Mouse (Mus musculus) ES-Bruce4 (cell line): Measurements from ENCODE around the gene Slc27a3. TPM values are rescaled to one million over a fixed set of nuclear protein-coding genes. Genes with fewer than 3 reads are reported as not detected.

ENCODE experiments used
- H3K27ac ChIP-seq: 2 replicates; pipeline ENCODE4 v1.5.1; 2012; ENCODE audit warnings: low read length, inconsistent platforms; ENCODE audit not compliant: insufficient read depth
- H3K27me3 ChIP-seq: 2 replicates; pipeline ENCODE4 v1.6.1; 2012; ENCODE audit warnings: mild to moderate bottlenecking, low read length, inconsistent platforms; ENCODE audit not compliant: control insufficient read depth, poor library complexity, insufficient read depth, severe bottlenecking
- H3K36me3 ChIP-seq: 2 replicates; pipeline ENCODE4 v1.6.1; 2012; ENCODE audit warnings: inconsistent platforms, mild to moderate bottlenecking, low read length, moderate library complexity; ENCODE audit not compliant: control insufficient read depth, poor library complexity, insufficient read depth, severe bottlenecking
- H3K4me1 ChIP-seq: one replicate; pipeline ENCODE4 v1.8.1; 2011; ENCODE audit warnings: low read length; ENCODE audit not compliant: control insufficient read depth, insufficient read depth
- H3K4me3 ChIP-seq: 2 replicates; pipeline ENCODE4 v1.5.1; 2011; ENCODE audit warnings: low read depth, mild to moderate bottlenecking, low read length
- H3K9ac ChIP-seq: 2 replicates; pipeline ENCODE4 v1.6.1; 2012; ENCODE audit warnings: low read depth, mild to moderate bottlenecking, inconsistent platforms; ENCODE audit not compliant: poor library complexity, severe bottlenecking
- H3K9me3 ChIP-seq: replicated peaks from 2 replicates; pipeline ENCODE4 v1.6.1; 2012; ENCODE audit warnings: mild to moderate bottlenecking, low read length, inconsistent platforms; ENCODE audit not compliant: control insufficient read depth, poor library complexity, insufficient read depth, severe bottlenecking
- CTCF ChIP-seq: IDR thresholded peaks from one replicate; pipeline ENCODE4 v1.8.1; 2011; ENCODE audit warnings: low read depth, low read length
- EP300 ChIP-seq: IDR thresholded peaks from 2 replicates; pipeline ENCODE4 v1.6.1; 2011; ENCODE audit warnings: low read depth, low read length; ENCODE audit not compliant: insufficient read depth
- POLR2A ChIP-seq: IDR thresholded peaks from one replicate; pipeline ENCODE4 v1.8.1; 2011; ENCODE audit warnings: low read length; ENCODE audit not compliant: insufficient read depth
- polyA plus RNA-seq: library from polyadenylated mRNA; stranded (reverse); fragments of >200 nt; gene quantifications from 2 replicates; pipeline ENCODE4 v1.2.4, GENCODE M21; 2011; ENCODE audit warnings: low read depth; ENCODE audit not compliant: missing spikeins, insufficient read depth, insufficient read length

Gene Slc27a3
- polyA plus RNA-seq, 1 experiment: 12.5 TPM

- no peaks in the 10 kb centered on the region for H3K27me3 ChIP-seq
- no peaks in the 10 kb centered on the region for H3K4me1 ChIP-seq
- no peak overlapping the region for H3K4me3 ChIP-seq
- no peak for TF ChIP-seq EP300
- TF ChIP-seq CTCF: no peak
- no peak for TF ChIP-seq POLR2A
- H3K9me3 ChIP-seq: no peaks in the 10 kb centered on the region
- H3K9ac ChIP-seq: no peak overlapping the region
- no peaks in the 10 kb centered on the region for H3K36me3 ChIP-seq
- H3K27ac ChIP-seq: no peak overlapping the region
Measured at GRCm38 (mm10) chr3:90372817-90373216, 16.9 kb downstream of the Slc27a3 start.

GRCm38 (mm10) chr3:90371857-90372256, 17.9 kb downstream of the Slc27a3 start:
- no peak overlapping the region for H3K4me3 ChIP-seq
- no peaks in the 10 kb centered on the region for H3K36me3 ChIP-seq
- H3K9ac ChIP-seq: no peak overlapping the region
- H3K27ac ChIP-seq: no peak overlapping the region
- no peaks in the 10 kb centered on the region for H3K9me3 ChIP-seq
- H3K27me3 ChIP-seq: no peaks in the 10 kb centered on the region
- H3K4me1 ChIP-seq: no peaks in the 10 kb centered on the region
- TF ChIP-seq CTCF (no peak), EP300 (no peak), POLR2A (no peak)

- TF ChIP-seq POLR2A: no peak
- TF ChIP-seq EP300: no peak
- TF ChIP-seq CTCF: no peak
- Histone ChIP-seq H3K4me3 (no peak overlapping the region), H3K36me3 (no peaks in the 10 kb centered on the region), H3K27ac (no peak overlapping the region), H3K9me3 (no peaks in the 10 kb centered on the region), H3K4me1 (no peaks in the 10 kb centered on the region), H3K27me3 (no peaks in the 10 kb centered on the region), H3K9ac (no peak overlapping the region)
Measured at GRCm38 (mm10) chr3:90369041-90369440, 20.7 kb downstream of the Slc27a3 start.

GRCm38 (mm10) chr3:90367001-90367632, 22.6 kb downstream of the Slc27a3 start:
- H3K27me3 ChIP-seq: no peaks in the 10 kb centered on the region
- TF ChIP-seq EP300 (no peak), CTCF (no peak), POLR2A (no peak)
- no peaks in the 10 kb centered on the region for H3K36me3 ChIP-seq
- no peaks in the 10 kb centered on the region for H3K4me1 ChIP-seq
- no peak overlapping the region for H3K27ac ChIP-seq
- no peak overlapping the region for H3K4me3 ChIP-seq
- no peak overlapping the region for H3K9ac ChIP-seq
- H3K9me3 ChIP-seq: no peaks in the 10 kb centered on the region

GRCm38 (mm10) chr3:90362346-90362745, 27.4 kb downstream of the Slc27a3 start:
- Histone ChIP-seq H3K4me1 (no peaks in the 10 kb centered on the region), H3K36me3 (peaks cover 19% of the 10 kb centered on the region), H3K9me3 (no peaks in the 10 kb centered on the region), H3K27ac (no peak overlapping the region), H3K27me3 (no peaks in the 10 kb centered on the region), H3K9ac (no peak overlapping the region), H3K4me3 (no peak overlapping the region)
- TF ChIP-seq CTCF: no peak
- TF ChIP-seq POLR2A: no peak
- no peak for TF ChIP-seq EP300

- Histone ChIP-seq H3K27ac (no peak overlapping the region), H3K27me3 (no peaks in the 10 kb centered on the region), H3K9me3 (no peaks in the 10 kb centered on the region), H3K9ac (no peak overlapping the region), H3K36me3 (peaks cover 27% of the 10 kb centered on the region), H3K4me1 (no peaks in the 10 kb centered on the region), H3K4me3 (no peak overlapping the region)
- TF ChIP-seq EP300: no peak
- TF ChIP-seq POLR2A: no peak
- no peak for TF ChIP-seq CTCF
Measured at GRCm38 (mm10) chr3:90361476-90361875, 28.3 kb downstream of the Slc27a3 start.
